Mouse (Mus musculus): ENCODE results near the gene BC005537.
"Not testable (repeated sequence)": the region's sequence is repeated elsewhere in the genome, so short reads cannot be mapped to it uniquely, and the experiment has no call there.

Gene BC005537

GRCm38 (mm10) chr13:24799925-24800673, 1.4 kb upstream of the BC005537 start:
- peak; percentile 35 for DNase-seq (ENCODE audit: low spot score)

- DNase-seq (ENCODE audit: low spot score): peak; percentile 99
Observed at GRCm38 (mm10) chr13:24800674-24801307, 666 bp upstream of the BC005537 start.

GRCm38 (mm10) chr13:24802131-24802691, 754 bp downstream of the BC005537 start:
- peak; percentile 57 for DNase-seq (ENCODE audit: low spot score)

GRCm38 (mm10) chr13:24803196-24803595, 1.7 kb downstream of the BC005537 start:
- DNase-seq (ENCODE audit: low spot score): no peak

GRCm38 (mm10) chr13:24806079-24806478, 4.6 kb downstream of the BC005537 start:
- no peak for DNase-seq (ENCODE audit: low spot score)

- no peak for DNase-seq (ENCODE audit: low spot score)
Observed at GRCm38 (mm10) chr13:24812521-24812920, 11.1 kb downstream of the BC005537 start.

- no peak for DNase-seq (ENCODE audit: low spot score)
Observed at GRCm38 (mm10) chr13:24814616-24815015, 13.2 kb downstream of the BC005537 start.

- DNase-seq (ENCODE audit: low spot score): no peak
Observed at GRCm38 (mm10) chr13:24816125-24817092, 15.0 kb downstream of the BC005537 start.

- no peak for DNase-seq (ENCODE audit: low spot score)
Observed at GRCm38 (mm10) chr13:24819931-24820330, 18.5 kb downstream of the BC005537 start.

GRCm38 (mm10) chr13:24822663-24823343, 21.3 kb downstream of the BC005537 start:
- no peak for DNase-seq (ENCODE audit: low spot score)

- no peak for DNase-seq (ENCODE audit: low spot score)
Observed at GRCm38 (mm10) chr13:24824647-24825046, 23.2 kb downstream of the BC005537 start.

- DNase-seq (ENCODE audit: low spot score): no peak
Observed at GRCm38 (mm10) chr13:24825587-24825986, 24.1 kb downstream of the BC005537 start.

- DNase-seq (ENCODE audit: low spot score): no peak
Observed at GRCm38 (mm10) chr13:24826116-24826515, 24.7 kb downstream of the BC005537 start.

- DNase-seq (ENCODE audit: low spot score): no peak
Observed at GRCm38 (mm10) chr13:24830756-24831352, 29.4 kb downstream of the BC005537 start.

- peak; percentile 94 for DNase-seq (ENCODE audit: low spot score)
Observed at GRCm38 (mm10) chr13:24831353-24832130, 30.1 kb downstream of the BC005537 start, which contains the start of the genes Acot13 and Tdp2. Gene Acot13 (minus strand): TSS chr13:24831540. Gene Tdp2 (plus strand): TSS chr13:24831679.

GRCm38 (mm10) chr13:24832131-24832810, 30.8 kb downstream of the BC005537 start:
- no peak for DNase-seq (ENCODE audit: low spot score)

GRCm38 (mm10) chr13:24832811-24833155, 31.3 kb downstream of the BC005537 start:
- no peak for DNase-seq (ENCODE audit: low spot score)

GRCm38 (mm10) chr13:24837765-24838164, 36.3 kb downstream of the BC005537 start:
- DNase-seq (ENCODE audit: low spot score): not testable (repeated sequence)

GRCm38 (mm10) chr13:24839831-24840230, 38.4 kb downstream of the BC005537 start:
- DNase-seq (ENCODE audit: low spot score): no peak

- DNase-seq (ENCODE audit: low spot score): no peak
Observed at GRCm38 (mm10) chr13:24841702-24842101, 40.2 kb downstream of the BC005537 start.
